Mouse (Mus musculus) liver, embryonic 11.5 days (tissue): ENCODE results near the gene Zc3h18. TPM values are rescaled to one million over a fixed set of nuclear protein-coding genes. Genes with fewer than 3 reads are reported as not detected.

Experiments
- ATAC-seq: fragments of 200-750 bp; cut with Nextera tagmentation; replicated peaks from 2 replicates; pipeline ENCODE4 v1.8.0; 2017; ENCODE audit warnings: moderate number of reproducible peaks, mild to moderate bottlenecking, moderate TSS enrichment, moderate library complexity; ENCODE audit not compliant: low FRiP score
- DNase-seq: peaks from one replicate; pipeline ENCODE4 v3.0.0-alpha.2; 2017; ENCODE audit warnings: low spot score
- H3K27ac ChIP-seq: fragments of 300-500 bp; sonication (generic); 2 replicates; pipeline ENCODE4 v1.5.1; 2014; ENCODE audit warnings: mild to moderate bottlenecking, low read depth, low read length, control low read depth
- H3K27me3 ChIP-seq: fragments of 300-500 bp; sonication (generic); replicated peaks from 2 replicates; pipeline ENCODE4 v1.6.1; 2014; ENCODE audit warnings: low read length, mixed read lengths; ENCODE audit not compliant: control insufficient read depth, insufficient read depth
- H3K36me3 ChIP-seq: fragments of 300-500 bp; sonication (generic); 2 replicates; pipeline ENCODE4 v1.6.1; 2014; ENCODE audit warnings: mild to moderate bottlenecking, low read length, moderate library complexity, mixed read lengths; ENCODE audit not compliant: control insufficient read depth, insufficient read depth
- H3K4me1 ChIP-seq: fragments of 300-500 bp; sonication (generic); replicated peaks from 2 replicates; pipeline ENCODE4 v1.6.1; 2014; ENCODE audit warnings: low read length, mixed read lengths; ENCODE audit not compliant: control insufficient read depth, insufficient read depth
- H3K4me2 ChIP-seq: fragments of 300-500 bp; sonication (generic); 2 replicates; pipeline ENCODE4 v1.6.1; 2014; ENCODE audit warnings: mild to moderate bottlenecking, control low read depth, moderate library complexity
- H3K4me3 ChIP-seq: fragments of 300-500 bp; sonication (generic); 2 replicates; pipeline ENCODE4 v1.5.1; 2014; ENCODE audit warnings: low read depth, low read length, control low read depth
- H3K9ac ChIP-seq: fragments of 300-500 bp; sonication (generic); 2 replicates; pipeline ENCODE4 v1.6.1; 2014; ENCODE audit warnings: low read depth, low read length, control low read depth
- H3K9me3 ChIP-seq: fragments of 300-500 bp; sonication (generic); 2 replicates; pipeline ENCODE4 v1.6.1; 2016; ENCODE audit warnings: low read length, inconsistent platforms, mixed read lengths; ENCODE audit not compliant: control insufficient read depth
- WGBS: fragments of 180-500 bp; shearing (Covaris S2); extraction: QIAGEN DNeasy Blood & Tissue Kit; methylation state at CpG from one replicate; pipeline ENCODE4 v1.1.7; 2014; 5-methylcytosine and 5-hydroxymethylcytosine counted together
- polyA plus RNA-seq: library from polyadenylated mRNA; unstranded; fragments of >200 nt; fragmentation: Nextera tagmentation; extraction: Ambion mirVana; gene quantifications from 2 replicates; pipeline ENCODE4 v1.2.1, GENCODE M21; 2014

Zc3h18 gene
- polyA plus RNA-seq, 1 experiment from 2014 or later = 44.2 TPM

GRCm38 (mm10) chr8:122334791-122335490 lies 41.5 kb upstream of the Zc3h18 start:
- Histone ChIP-seq H3K9me3 (peaks cover 8% of the 10 kb centered on the region; the same call in 1 of the 2 replicates), H3K27me3 (peaks cover 12% of the 10 kb centered on the region), H3K4me3 (no peak overlapping the region), H3K4me1 (peaks cover 32% of the 10 kb centered on the region), H3K36me3 (peaks cover 81% of the 10 kb centered on the region), H3K27ac (no peak overlapping the region), H3K4me2 (no peak overlapping the region), H3K9ac (no peak overlapping the region)
- ATAC-seq (no peak), DNase-seq (no peak)
- 91% methylated on average over 13 of the region's 13 CpGs for WGBS

DNA sequence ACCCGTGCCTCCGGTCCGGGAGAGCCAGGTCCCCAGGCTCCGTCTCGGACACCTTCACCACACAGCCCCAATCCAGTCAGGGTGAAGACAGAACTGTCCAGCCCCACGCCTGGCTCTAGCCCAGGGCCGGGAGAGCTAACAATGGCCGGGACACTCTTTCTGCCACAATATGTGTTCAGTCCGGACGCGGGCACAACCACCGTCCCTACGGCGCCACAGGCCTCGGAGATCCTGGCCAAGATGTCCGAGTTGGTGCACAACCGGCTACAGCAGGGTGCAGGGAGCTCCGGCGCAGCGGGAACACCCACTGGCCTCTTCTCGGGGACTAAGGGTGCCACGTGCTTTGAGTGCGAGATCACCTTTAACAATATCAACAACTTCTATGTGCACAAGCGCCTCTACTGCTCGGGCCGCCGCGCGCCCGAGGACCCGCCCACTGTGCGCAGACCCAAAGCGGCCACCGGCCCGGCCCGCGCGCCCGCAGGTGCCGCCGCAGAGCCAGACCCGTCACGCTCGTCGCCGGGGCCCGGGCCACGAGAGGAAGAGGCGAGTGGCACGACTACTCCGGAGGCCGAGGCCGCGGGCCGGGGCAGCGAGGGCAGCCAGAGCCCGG lies 40.7 kb upstream of the Zc3h18 start:
- no peak overlapping the region for H3K9ac ChIP-seq
- H3K4me1 ChIP-seq = peaks cover 24% of the 10 kb centered on the region
- WGBS = 57% methylated on average over 57 of the region's 57 CpGs
- H3K9me3 ChIP-seq = peaks cover 8% of the 10 kb centered on the region; the same call in 1 of the 2 replicates
- ATAC-seq = no peak
- H3K4me2 ChIP-seq = peak overlapping the region; percentile 54
- H3K27ac ChIP-seq = no peak overlapping the region
- H3K36me3 ChIP-seq = peaks cover 76% of the 10 kb centered on the region
- peaks cover 12% of the 10 kb centered on the region for H3K27me3 ChIP-seq
- peak; percentile 61 for DNase-seq
- H3K4me3 ChIP-seq = peak overlapping the region; percentile 33

GRCm38 (mm10) chr8:122336251-122336910 lies 40.0 kb upstream of the Zc3h18 start:
- 50% methylated on average over 79 of the region's 81 CpGs for WGBS
- peaks cover 73% of the 10 kb centered on the region for H3K36me3 ChIP-seq
- H3K4me2 ChIP-seq = peak overlapping the region; percentile 54
- peaks cover 23% of the 10 kb centered on the region for H3K4me1 ChIP-seq
- H3K9ac ChIP-seq = no peak overlapping the region
- peaks cover 12% of the 10 kb centered on the region for H3K27me3 ChIP-seq
- no peak for ATAC-seq
- H3K27ac ChIP-seq = no peak overlapping the region
- peak; percentile 58 for DNase-seq
- H3K4me3 ChIP-seq = peak overlapping the region; percentile 33
- H3K9me3 ChIP-seq = peaks cover 8% of the 10 kb centered on the region; the same call in 1 of the 2 replicates

GRCm38 (mm10) chr8:122338852-122339251 lies 37.6 kb upstream of the Zc3h18 start:
- 71% methylated on average over 6 of the region's 6 CpGs for WGBS
- ATAC-seq = no peak
- Histone ChIP-seq H3K36me3 (peaks cover 52% of the 10 kb centered on the region), H3K4me3 (no peak overlapping the region), H3K27ac (no peak overlapping the region; the same call in 1 of the 2 replicates), H3K27me3 (peaks cover 14% of the 10 kb centered on the region), H3K4me1 (peaks cover 39% of the 10 kb centered on the region), H3K9me3 (peaks cover 8% of the 10 kb centered on the region; the same call in 1 of the 2 replicates), H3K9ac (no peak overlapping the region), H3K4me2 (no peak overlapping the region)
- DNase-seq = peak; percentile 42

DNA sequence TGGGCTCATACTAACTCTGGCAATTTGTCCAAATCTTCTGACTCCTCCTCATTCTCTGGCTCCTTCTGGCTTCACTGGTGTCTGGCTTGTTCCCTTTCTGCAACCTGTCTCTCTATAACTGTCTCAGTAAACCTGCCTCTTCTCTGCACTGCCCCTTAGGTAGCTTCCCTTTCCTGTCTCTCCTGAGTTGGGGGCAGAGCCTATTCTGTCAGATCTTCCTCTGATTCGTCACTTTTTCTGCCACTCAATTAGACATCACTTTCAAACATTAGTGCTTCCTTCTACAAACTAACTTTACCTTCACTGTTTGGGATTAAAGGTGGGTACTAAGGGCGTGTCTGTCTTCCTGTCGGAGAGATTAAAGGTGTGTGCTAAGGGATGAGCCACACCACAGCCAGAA lies 35.6 kb upstream of the Zc3h18 start:
- ATAC-seq (no peak), DNase-seq (no peak)
- Histone ChIP-seq H3K27me3 (peaks cover 10% of the 10 kb centered on the region; the same call in 1 of the 2 replicates), H3K9ac (no peak overlapping the region), H3K4me2 (no peak overlapping the region), H3K9me3 (peaks cover 6% of the 10 kb centered on the region; the same call in 1 of the 2 replicates), H3K36me3 (peaks cover 33% of the 10 kb centered on the region), H3K27ac (peak overlapping the region; percentile 26; the same call in 1 of the 2 replicates), H3K4me1 (peaks cover 54% of the 10 kb centered on the region), H3K4me3 (no peak overlapping the region)
- WGBS = 78% methylated on average over 3 of the region's 3 CpGs

- peak; percentile 19 for ATAC-seq
- H3K4me2 ChIP-seq = no peak overlapping the region; the same call in 1 of the 2 replicates
- 63% methylated on average over 6 of the region's 6 CpGs for WGBS
- DNase-seq = peak; percentile 40
- H3K9ac ChIP-seq = no peak overlapping the region
- no peak overlapping the region for H3K4me3 ChIP-seq
- no peak overlapping the region; the same call in 1 of the 2 replicates for H3K27ac ChIP-seq
- peaks cover 23% of the 10 kb centered on the region for H3K36me3 ChIP-seq
- peaks cover 48% of the 10 kb centered on the region for H3K4me1 ChIP-seq
- H3K9me3 ChIP-seq = peaks cover under 1% of the 10 kb centered on the region; the same call in 1 of the 2 replicates
- H3K27me3 ChIP-seq = peaks cover 5% of the 10 kb centered on the region; the same call in 1 of the 2 replicates
These were observed 34.6 kb upstream of the Zc3h18 start for GRCm38 (mm10) chr8:122341790-122342189.

DNA sequence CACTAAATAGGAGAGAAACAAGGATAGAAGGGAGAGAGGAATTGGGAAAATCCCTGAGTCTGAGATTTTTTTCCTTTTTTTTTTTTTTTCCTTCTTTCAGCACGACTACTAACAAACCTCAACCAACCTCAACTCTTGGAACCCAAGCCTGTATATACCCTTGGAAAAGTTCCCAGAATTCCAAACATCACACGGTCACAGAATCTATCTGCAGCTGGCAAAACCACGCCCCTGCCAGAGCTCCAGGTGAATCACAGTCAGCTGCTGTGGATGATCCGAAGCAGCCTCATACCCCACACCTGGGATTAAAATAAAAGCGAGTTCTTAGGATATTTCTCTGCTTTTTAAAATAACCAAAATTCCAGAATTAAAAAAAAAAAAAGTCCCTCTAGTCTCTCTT lies 34.0 kb upstream of the Zc3h18 start:
- no peak overlapping the region for H3K27ac ChIP-seq
- H3K4me1 ChIP-seq = peaks cover 48% of the 10 kb centered on the region
- WGBS = 48% methylated on average over 5 of the region's 5 CpGs
- DNase-seq (no peak), ATAC-seq (no peak)
- H3K9me3 ChIP-seq = no peaks in the 10 kb centered on the region
- H3K27me3 ChIP-seq = peaks cover 2% of the 10 kb centered on the region; the same call in 1 of the 2 replicates
- no peak overlapping the region for H3K9ac ChIP-seq
- H3K36me3 ChIP-seq = peaks cover 17% of the 10 kb centered on the region
- no peak overlapping the region for H3K4me2 ChIP-seq
- H3K4me3 ChIP-seq = no peak overlapping the region

DNA sequence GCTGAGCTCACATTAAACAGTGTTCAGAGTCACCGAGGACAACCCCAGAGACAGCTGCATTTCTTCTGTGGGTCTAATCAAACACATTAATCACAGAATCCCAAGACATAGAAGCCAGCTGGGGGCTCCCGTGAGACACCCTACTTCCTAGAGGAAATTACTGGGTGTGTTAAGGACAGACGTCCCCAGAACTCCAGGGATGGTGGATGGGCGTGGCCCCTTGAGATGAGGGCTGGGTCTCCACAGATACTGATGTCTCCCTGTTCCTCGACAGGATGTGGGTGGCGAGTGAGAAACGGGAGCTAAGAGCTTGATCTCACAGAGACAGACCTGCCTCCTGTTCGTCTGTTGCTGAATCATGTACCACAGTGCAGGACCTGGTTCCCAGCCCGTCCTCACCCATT lies 33.6 kb upstream of the Zc3h18 start:
- ATAC-seq = peak; percentile 27
- Histone ChIP-seq H3K27ac (peak overlapping the region; percentile 28; the same call in 1 of the 2 replicates), H3K9me3 (no peaks in the 10 kb centered on the region), H3K36me3 (peaks cover 12% of the 10 kb centered on the region), H3K9ac (0 out of 2 replicates have a peak overlapping the region, but pooled peaks have one; percentile 30), H3K4me3 (no peak overlapping the region; the same call in 1 of the 2 replicates), H3K27me3 (peaks cover 2% of the 10 kb centered on the region; the same call in 1 of the 2 replicates), H3K4me1 (peaks cover 51% of the 10 kb centered on the region), H3K4me2 (peak overlapping the region; percentile 71)
- peak; percentile 52 for DNase-seq
- under 1% methylated on average over 9 of the region's 9 CpGs for WGBS
